Mouse (Mus musculus) duodenum, adult 2 months (tissue): Measurements from ENCODE around the gene Blvra. TPM values are rescaled to one million over a fixed set of nuclear protein-coding genes. Genes with fewer than 3 reads are reported as not detected.

Experiments
- polyA plus RNA-seq: library from polyadenylated mRNA; depleted of rRNA; stranded (reverse); fragments of >200 nt; gene quantifications from 2 replicates; pipeline ENCODE4 v1.2.3, GENCODE M21; 2012; ENCODE audit warnings: low replicate concordance; rRNA removed

Gene Blvra
- polyA plus RNA-seq: 3.2 TPM in 2 replicates

DNA sequence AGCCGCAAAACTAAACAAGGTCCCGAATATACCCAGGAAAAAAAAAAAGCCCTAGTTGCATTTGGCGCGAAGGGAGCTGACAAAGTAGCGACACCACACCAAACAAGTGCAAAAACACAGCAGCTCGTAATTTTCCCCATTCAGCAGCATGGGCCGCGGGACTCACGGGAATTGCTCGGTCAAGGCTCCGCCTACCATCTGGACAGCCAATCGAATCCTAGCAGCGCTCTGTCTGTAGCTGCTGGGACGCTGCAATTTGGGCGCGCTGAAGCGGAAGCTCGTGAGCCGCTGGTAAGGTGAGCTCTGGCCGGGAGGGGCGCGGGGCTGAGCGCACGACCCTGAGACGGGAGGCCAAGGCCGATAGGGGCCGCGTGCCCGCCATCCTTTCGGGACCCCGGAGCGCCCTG, at the start of gene Blvra:
Gene Blvra, plus strand, starts transcription at position 231 of the 407 bp plus-strand sequence.

DNA sequence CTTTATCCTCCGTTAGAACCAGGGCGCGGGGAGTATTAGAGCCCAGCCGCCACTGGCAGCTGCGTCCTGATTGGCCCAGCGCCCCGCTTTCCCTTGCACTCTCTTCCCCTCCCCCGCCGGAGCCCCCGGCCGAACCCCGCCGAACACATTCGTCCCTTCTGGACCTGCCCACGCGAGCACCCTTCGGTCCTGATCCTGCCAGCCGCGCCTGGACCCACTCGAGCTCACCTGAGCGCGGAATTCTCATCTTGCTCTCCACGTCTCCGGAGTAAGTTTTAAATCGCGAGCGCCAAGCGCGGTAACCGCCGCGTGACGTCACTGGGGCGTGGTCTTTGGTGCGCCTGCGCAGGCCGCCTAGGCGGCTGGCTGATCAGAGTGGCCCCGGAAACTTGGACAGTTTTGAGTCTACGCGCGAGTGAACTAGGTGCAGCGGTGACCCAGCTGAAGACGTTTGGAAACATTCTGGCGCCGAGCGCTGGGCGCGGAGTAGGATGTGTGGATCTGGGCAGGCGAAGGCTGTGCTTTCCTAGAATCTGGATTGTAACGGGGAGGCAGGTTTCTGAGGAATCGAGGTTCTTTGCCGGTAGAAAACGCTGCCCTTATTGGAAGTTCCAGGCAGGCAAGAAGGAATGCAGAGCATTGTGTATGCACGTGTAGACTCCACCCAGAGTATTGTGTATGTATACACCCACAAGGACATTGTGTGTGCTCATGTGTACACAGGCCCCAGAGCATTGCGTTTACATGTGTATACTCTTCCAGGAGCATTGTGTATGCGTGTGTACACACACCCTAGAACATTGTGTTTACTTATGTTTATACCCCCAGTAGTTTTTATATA, 63.4 kb downstream of the Blvra start, which contains the start of gene Ncaph:
Gene Ncaph, minus strand, starts transcription at position 334 of the 841 bp plus-strand sequence.

DNA sequence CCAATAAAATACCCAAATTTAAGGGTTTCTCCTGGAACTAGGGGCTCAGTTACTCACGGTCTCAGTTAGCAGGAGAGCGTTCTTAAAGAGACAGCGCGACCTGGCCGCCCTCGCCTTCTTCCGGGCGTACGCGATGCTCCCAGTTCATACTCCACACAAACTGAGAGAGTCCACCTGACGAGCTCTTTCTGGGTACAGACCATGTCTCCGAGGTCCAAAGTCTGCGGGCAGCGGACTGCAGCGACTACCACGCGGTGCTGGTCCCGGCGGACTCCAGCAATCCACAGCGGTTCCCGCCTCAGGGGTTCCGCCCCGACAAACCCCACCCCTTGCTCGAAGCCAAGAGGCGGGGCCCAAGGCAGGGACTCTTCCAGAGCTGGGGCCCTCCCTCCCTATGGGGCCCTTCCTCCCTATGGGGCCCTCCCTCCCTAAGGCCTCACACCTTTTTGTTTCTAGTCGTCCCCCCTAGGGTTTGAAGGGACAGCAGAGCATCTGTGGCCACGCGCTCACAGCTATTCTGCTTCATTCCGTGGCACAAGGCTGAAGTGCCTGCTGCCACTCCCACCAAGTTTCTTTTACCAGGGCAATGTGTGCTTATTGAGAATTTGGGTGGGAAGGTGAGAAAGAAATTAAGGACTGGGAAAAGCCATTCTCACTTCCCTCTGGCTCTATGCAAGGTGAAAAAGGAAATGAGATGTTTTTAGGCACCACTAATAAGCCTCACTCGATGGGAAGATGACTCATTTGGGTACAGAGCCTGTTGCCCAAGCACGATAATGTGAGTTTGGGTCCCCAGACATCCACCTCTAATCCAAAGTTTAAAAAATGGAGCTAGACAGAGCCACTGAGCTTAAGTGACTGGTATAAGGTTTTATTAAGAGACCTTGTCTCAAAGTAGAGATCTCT, 72.9 kb downstream of the Blvra start, which contains the start of gene Itpripl1:
Gene Itpripl1, minus strand, starts transcription at position 285 of the 906 bp plus-strand sequence.

Other genes with a start within 250 kb of the Blvra start
- gene Trpm7, start 194.4 kb upstream of the Blvra start, polyA plus RNA-seq: 0.46 and 0.95 TPM in 2 replicates
- 5.8 and 6.2 TPM in 2 replicates for gene Sppl2a, start 137.4 kb upstream of the Blvra start, polyA plus RNA-seq
- 0.19 and 0.57 TPM in 2 replicates for gene Ap4e1, start 61.9 kb upstream of the Blvra start, polyA plus RNA-seq
- 1.3 and 1.4 TPM in 2 replicates for gene Ncaph, start 63.3 kb downstream of the Blvra start, polyA plus RNA-seq
- gene Itpripl1, start 72.8 kb downstream of the Blvra start, polyA plus RNA-seq: 3.5 and 6.5 TPM in 2 replicates
- gene 1810024B03Rik, start 137.6 kb downstream of the Blvra start, polyA plus RNA-seq: 0.52 and 0.67 TPM in 2 replicates
- 10.3 and 13.4 TPM in 2 replicates for gene Snrnp200, start 137.7 kb downstream of the Blvra start, polyA plus RNA-seq
- 29.3 and 44.4 TPM in 2 replicates for gene Ciao1, start 177.2 kb downstream of the Blvra start, polyA plus RNA-seq
- gene Tmem127, start 177.2 kb downstream of the Blvra start, polyA plus RNA-seq: 62.2 and 131 TPM in 2 replicates
- 49.7 and 74.2 TPM in 2 replicates for gene Stard7, start 199.6 kb downstream of the Blvra start, polyA plus RNA-seq